Mouse (Mus musculus) embryonic fibroblast, embryonic 13.5 days (primary cell): ENCODE measurements around the gene Zfp131.

Source experiments
- CTCF ChIP-seq: IDR thresholded peaks from 2 replicates; pipeline ENCODE4 v1.5.1; 2011; ENCODE audit warnings: mild to moderate bottlenecking, control low read depth, low read length, moderate library complexity, borderline replicate concordance; ENCODE audit not compliant: insufficient read depth
- POLR2A ChIP-seq: IDR thresholded peaks from 2 replicates; pipeline ENCODE4 v1.6.1; 2011; ENCODE audit warnings: low read depth, mild to moderate bottlenecking, control low read depth, low read length, moderate library complexity

DNA sequence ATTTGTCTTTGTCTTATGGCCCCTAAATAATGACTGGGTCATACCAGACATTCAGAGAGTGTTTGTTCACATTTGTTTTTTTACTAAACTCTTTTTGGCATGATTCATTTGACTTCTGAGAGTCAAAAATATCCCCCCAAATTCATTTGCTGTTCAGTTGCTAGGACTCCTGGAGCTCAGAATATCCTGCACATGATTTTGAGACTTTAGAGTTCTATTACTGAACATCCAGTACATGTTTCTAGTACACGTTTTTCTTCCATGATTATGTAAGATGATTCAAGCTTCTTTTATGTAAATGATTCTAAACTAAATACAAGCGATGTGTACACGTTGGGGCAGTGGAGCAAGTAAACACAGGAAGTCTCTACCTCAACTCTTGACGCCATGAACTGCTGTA lies 7.0 kb upstream of the Zfp131 start:
- TF ChIP-seq POLR2A, result no peak
- TF ChIP-seq CTCF, result no peak
